Mouse (Mus musculus): Measurements from ENCODE around the gene Uba6.
A peak's percentile ranks its signal among the peaks of the same experiment; 100 is the strongest.

The Uba6 gene

DNA sequence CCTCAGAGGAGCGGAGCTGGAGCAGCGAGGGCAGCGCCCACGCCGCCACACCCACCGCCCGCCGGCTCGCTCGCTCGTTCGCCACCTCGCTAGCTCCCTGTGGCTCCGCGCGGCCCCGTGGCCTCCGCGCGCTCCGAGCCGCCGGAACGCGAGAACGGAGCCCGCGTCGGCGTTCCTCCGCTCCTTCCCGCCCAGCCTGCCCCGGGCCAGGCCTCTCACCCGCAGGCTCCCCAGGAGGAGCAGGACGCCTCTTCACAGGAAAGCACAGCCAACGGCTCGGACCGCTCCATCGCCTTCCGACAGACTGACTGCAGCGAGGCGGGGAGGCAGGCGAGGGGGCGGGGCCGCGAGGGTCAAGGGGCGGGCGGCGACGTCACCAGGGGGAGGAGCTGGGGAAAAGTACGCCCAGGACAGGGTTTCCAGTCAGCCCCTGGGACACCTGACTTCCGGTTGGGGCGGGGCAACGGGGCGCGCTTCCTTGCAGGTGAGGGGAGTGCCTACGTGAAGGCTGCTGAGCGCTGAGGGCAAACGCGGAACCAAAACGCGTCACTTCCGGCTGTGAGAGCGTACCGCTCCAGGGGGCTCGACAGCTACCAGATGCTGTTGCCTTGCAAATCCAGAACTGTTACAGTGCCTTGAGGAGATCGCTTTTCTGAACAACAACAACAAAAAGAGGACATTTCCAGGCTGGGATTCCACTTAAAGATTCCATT lies at the start of gene Uba6:
Gene Uba6, minus strand, starts transcription at position 355 of the 713 bp plus-strand sequence.
- DNase-seq (ENCODE audit: inconsistent age in 2 of 2, low spot score in 1 of 2), result peak; percentile 99 to 100

- no peak for DNase-seq (ENCODE audit: inconsistent age in 2 of 2, low spot score in 1 of 2)
These were observed 25.2 kb upstream of the Uba6 start, which contains the start of gene Gnrhr for GRCm38 (mm10) chr5:86197801-86198200. Gnrhr (minus strand) TSS chr5:86197901.

DNA sequence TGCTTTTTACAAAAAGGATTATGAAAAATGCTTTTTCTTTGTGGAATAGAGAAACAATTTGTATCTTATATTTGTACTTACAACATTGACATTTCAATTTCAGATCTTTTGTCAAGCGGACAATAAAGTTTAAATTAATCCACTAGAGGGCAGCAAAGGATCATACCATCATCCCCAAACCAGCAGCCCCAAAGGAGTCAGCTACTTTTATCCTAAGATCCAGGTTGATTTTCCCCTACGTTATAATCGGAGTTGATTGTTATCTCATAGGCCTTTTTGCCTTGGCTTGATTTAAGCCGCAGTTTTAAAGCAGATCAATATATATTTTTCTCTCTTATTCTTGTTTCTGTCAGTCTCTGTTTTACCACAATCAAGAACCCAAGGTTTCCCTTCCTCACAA lies 18.8 kb upstream of the Uba6 start:
- DNase-seq (ENCODE audit: inconsistent age in 2 of 2, low spot score in 1 of 2), result peak in 1 of 2 experiments; percentile 81

DNA sequence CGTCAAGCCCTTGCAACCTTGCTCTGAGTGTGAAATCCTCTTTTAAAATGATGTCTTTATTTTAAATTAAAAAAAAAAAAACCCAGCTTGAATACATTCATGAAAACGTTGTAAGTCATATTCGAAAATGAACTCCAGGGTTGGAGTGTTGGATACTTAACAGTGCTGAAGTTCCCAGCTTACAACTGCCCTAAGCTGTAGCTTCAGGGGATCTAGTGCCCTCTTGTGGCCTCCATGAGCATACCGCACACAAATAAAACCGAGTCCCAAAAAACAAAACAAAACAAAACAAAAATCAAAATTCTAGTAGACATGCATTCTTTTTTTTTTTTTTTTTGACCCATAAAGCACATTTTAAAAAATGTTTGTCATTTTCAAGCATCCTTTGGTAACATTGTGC lies 18.2 kb upstream of the Uba6 start:
- peak in 1 of 2 experiments; percentile 64 for DNase-seq (ENCODE audit: inconsistent age in 2 of 2, low spot score in 1 of 2)

- peak in 1 of 2 experiments; percentile 37 for DNase-seq (ENCODE audit: inconsistent age in 2 of 2, low spot score in 1 of 2)
These were observed 17.7 kb upstream of the Uba6 start for GRCm38 (mm10) chr5:86190290-86190689.

- DNase-seq (ENCODE audit: inconsistent age in 2 of 2, low spot score in 1 of 2), result no peak
These were observed 14.8 kb upstream of the Uba6 start for GRCm38 (mm10) chr5:86187441-86187840.

DNA sequence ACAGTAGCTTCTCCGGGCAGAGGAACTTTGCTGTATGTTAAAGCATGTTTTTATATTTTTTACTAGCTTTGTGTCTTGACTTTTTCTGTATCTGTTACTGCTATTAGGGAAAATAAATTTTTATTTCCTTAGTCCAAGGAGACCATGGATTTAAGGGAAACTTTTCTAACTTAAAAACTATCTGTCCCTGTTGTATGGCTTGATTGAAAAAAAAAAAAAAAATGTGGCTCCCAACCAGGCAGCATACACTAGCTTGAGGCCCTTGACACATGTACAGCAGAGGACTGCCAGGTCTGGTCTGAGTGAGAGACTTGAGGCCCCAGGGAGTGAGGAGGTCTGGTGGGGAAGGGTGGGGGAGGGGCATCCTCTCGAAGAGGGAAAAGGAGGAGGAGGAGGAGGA lies 1.2 kb upstream of the Uba6 start:
- DNase-seq (ENCODE audit: inconsistent age in 2 of 2, low spot score in 1 of 2), result no peak

- no peak for DNase-seq (ENCODE audit: inconsistent age in 2 of 2, low spot score in 1 of 2)
These were observed 535 bp downstream of the Uba6 start for GRCm38 (mm10) chr5:86172088-86172448.

GRCm38 (mm10) chr5:86129828-86130227 lies 42.8 kb downstream of the Uba6 start:
- DNase-seq (ENCODE audit: inconsistent age in 2 of 2, low spot score in 1 of 2), result no peak

DNA sequence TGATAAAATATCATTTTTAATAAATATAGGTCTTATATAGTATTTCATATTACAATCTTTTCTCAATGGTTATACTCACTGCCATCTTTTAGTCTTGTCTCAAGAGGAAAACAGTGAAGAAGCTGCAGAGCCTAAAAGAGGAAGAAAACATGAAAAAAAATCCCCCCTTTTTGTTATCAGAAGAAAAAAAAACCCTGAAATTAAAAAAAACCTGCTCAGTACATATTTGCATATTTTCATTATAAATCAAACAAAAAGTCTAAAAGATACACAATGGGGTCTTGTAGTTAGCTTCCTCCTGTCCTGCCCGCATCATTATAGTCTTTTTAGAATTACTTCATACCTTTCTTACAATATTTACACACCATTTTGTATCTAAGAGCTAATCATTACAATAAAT lies 43.9 kb downstream of the Uba6 start:
- no peak for DNase-seq (ENCODE audit: inconsistent age in 2 of 2, low spot score in 1 of 2)

GRCm38 (mm10) chr5:86118457-86119094 lies 54.0 kb downstream of the Uba6 start:
- DNase-seq (ENCODE audit: inconsistent age in 2 of 2, low spot score in 1 of 2), result peak; percentile 8 to 47

- DNase-seq (ENCODE audit: inconsistent age in 2 of 2, low spot score in 1 of 2), result peak; percentile 13 to 35
These were observed 58.6 kb downstream of the Uba6 start for GRCm38 (mm10) chr5:86113997-86114396.

- DNase-seq (ENCODE audit: inconsistent age in 2 of 2, low spot score in 1 of 2), result peak; percentile 48 to 70
These were observed 59.6 kb downstream of the Uba6 start for GRCm38 (mm10) chr5:86113037-86113436.

DNA sequence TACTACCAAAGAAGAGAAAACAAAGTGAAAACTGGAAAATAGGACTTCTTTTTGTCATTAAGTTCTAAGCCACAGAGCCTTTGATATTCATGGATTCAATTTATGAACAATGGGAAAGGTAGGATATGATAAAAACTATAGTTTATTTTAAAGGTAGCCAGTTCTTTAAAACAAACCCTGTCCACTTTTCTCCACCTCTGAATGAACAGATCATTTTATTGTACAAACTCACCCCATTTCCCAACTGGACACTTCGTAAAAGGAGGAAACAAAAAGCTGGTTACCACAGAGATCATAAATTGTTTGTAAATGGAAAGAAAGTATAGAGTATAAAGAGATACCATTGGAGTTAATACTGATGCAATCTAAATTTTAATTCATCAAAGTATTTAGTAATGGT lies 61.5 kb downstream of the Uba6 start:
- DNase-seq (ENCODE audit: inconsistent age in 2 of 2, low spot score in 1 of 2), result no peak

GRCm38 (mm10) chr5:86106610-86107009 lies 66.0 kb downstream of the Uba6 start:
- DNase-seq (ENCODE audit: inconsistent age in 2 of 2, low spot score in 1 of 2), result no peak

- DNase-seq (ENCODE audit: inconsistent age in 2 of 2, low spot score in 1 of 2), result no peak
These were observed 70.4 kb downstream of the Uba6 start for GRCm38 (mm10) chr5:86102176-86102575.

GRCm38 (mm10) chr5:86100621-86101020 lies 72.0 kb downstream of the Uba6 start:
- no peak for DNase-seq (ENCODE audit: inconsistent age in 2 of 2, low spot score in 1 of 2)

DNA sequence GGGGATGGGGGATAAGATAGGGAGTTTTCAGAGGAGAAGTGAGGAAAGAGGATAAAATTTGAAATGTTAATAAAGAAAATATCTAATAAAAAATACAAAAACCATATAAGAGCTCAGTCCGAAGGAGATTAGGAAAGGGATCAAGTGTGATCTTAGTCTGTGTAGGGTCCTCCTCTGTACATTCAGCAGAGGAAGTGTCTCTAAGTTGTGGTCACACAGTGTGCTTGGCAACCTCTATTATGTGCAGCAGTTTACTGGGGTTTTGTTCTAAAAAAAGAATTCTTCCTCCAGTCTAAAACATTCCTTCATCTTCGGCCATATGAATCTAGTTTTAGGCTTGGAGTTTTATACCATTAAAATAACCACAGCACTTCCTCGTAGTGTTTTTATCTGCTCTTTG lies 73.6 kb downstream of the Uba6 start:
- no peak for DNase-seq (ENCODE audit: inconsistent age in 2 of 2, low spot score in 1 of 2)

- DNase-seq (ENCODE audit: inconsistent age in 2 of 2, low spot score in 1 of 2), result no peak
These were observed 77.8 kb downstream of the Uba6 start for GRCm38 (mm10) chr5:86094754-86095153.

DNA sequence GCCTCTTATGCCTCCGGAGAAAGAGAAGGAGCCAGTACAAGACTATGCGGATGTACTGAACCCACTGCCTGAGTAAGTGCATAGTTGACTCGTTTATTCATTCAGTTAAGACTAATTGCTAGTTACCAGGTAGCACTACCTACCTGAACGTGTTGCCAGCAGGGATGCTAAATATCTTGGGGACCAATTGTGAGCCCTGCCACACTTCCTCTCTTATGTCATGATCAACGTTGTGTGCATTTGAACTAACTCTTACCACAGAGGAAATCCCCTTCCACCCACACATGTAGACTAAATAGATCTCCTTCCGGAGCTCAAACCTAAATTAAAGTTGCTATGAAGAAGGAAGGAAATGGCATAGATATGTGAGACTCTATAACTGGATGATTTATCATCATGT lies 85.9 kb downstream of the Uba6 start:
- no peak for DNase-seq (ENCODE audit: inconsistent age in 2 of 2, low spot score in 1 of 2)

GRCm38 (mm10) chr5:86084979-86085378 lies 87.6 kb downstream of the Uba6 start:
- DNase-seq (ENCODE audit: inconsistent age in 2 of 2, low spot score in 1 of 2), result no peak

GRCm38 (mm10) chr5:86083987-86084386 lies 88.6 kb downstream of the Uba6 start:
- no peak for DNase-seq (ENCODE audit: inconsistent age in 2 of 2, low spot score in 1 of 2)

All from adrenal gland, adult (tissue).